Mouse (Mus musculus) right cerebral cortex, postnatal 25 days (tissue): ENCODE measurements at regions not wholly inside any gene's neighbourhood (a gene's known extent, or its start where the extent isn't known, plus 50 kb on each side); places are given as distances from the start of the nearest gene placed in this dataset.
"Not testable (repeated sequence)": the region's sequence is repeated elsewhere in the genome, so short reads cannot be mapped to it uniquely, and the experiment has no call there.

Source experiments
- DNase-seq: peaks from one replicate; pipeline ENCODE4 v3.0.0; 2022

DNA sequence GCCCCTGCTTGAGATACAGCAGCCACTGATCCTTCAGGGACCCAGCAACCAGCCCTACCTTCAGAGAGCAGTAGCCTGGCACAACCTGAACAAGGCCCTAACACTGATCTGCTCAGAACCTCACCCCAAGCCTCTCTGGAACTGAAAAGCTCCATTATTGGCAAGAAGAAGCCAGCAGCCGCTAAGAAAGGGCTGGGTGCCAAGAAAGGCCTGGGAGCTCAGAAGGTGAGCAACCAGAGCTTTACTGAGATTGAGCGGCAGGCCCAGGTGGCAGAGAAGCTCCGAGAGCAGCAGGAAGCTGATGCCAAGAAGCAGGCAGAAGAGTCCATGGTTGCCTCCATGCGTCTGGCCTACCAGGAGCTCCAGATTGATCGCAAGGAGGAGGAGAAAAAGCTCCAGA is 74.4 kb upstream of the Oxtr start:
- DNase-seq: not testable (repeated sequence)

DNA sequence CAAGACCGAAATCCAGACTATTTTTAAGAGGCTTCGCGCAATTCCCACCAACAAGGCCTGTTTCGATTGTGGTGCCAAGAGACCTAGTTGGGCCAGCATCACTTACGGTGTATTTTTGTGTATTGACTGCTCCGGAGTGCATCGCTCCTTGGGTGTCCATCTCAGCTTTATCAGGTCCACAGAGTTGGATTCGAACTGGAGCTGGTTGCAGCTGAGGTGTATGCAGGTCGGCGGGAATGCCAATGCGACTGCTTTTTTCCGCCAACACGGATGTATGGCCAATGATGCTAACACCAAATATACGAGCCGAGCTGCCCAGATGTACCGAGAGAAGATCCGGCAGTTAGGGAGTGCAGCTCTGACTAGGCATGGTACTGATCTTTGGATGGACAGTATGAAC is 73.9 kb upstream of the Oxtr start:
- DNase-seq: not testable (repeated sequence)

DNA sequence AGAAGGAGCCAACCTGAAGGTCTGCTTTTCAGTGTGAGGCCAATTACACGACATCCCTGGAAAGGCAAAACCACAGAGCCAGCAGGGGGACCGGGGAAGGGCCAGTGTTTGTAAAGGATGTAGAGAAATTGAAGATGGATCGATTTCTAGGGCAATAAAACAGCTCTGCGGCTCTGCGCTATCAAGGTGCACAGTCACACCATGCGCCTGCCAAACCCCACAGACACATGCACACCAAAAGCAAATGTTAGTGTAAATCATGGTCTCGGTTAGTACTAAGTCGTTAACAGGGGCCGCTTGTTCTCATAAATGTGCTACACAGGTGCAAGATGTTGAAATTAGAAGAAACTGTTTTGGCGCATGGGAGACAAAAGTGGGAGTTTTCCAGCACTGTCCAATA is 72.3 kb upstream of the Oxtr start:
- no peak for DNase-seq

DNA sequence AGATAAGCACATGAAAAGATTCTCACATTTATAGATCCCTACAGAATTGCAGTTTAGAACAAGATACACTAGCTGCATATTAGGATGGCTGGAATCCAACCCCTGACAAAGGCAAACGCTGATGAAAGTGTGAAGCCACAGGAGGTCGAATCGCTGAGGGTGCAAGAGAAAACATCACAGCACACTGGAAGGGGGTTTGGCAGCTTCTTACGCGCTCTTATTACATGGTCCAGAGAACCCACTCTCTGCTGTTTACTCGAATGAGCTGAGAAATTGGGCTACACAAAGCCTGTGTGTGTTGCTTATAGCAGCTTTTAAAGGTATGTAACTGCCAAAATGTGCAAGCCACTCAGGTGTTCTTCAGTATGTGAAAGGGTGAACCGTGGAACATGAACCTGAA is 71.8 kb upstream of the Oxtr start:
- no peak for DNase-seq

DNA sequence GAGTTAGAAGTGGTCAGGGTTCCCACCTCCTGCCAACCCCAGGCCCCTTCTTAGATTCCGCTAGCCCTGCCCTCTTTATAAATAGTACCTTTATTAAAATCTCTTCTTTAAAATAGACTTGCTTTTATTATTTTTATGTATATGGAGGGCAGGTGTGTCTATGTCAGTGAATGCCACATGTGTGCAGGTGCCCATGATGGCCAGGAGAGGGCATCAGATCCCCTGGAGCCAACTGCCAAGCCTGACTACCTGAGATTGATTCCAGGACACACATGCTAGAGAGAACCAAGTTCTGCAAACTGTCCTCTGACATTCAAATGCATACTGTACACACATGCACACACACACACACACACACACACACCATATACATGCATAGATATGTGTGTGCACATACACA is 69.8 kb upstream of the Oxtr start:
- DNase-seq: no peak

DNA sequence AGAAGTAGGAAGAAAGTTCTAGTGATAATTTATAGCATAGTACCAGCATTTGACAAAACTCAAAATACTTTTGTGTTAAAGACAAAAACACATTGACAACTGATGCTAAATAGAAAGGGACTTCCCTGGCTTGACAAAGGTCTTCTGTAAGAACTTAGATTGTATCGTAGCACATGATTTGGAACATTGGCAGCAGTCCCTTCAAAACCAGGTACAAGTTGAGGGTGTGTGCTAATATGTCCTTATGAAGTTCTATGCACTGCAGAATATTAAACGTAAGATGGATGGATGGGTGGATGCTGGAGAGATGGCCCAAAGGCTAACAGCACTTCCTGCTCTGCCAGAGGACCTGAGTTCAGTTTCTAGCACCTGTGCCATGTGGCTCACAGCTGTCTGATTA is 67.8 kb upstream of the Oxtr start:
- no peak for DNase-seq

DNA sequence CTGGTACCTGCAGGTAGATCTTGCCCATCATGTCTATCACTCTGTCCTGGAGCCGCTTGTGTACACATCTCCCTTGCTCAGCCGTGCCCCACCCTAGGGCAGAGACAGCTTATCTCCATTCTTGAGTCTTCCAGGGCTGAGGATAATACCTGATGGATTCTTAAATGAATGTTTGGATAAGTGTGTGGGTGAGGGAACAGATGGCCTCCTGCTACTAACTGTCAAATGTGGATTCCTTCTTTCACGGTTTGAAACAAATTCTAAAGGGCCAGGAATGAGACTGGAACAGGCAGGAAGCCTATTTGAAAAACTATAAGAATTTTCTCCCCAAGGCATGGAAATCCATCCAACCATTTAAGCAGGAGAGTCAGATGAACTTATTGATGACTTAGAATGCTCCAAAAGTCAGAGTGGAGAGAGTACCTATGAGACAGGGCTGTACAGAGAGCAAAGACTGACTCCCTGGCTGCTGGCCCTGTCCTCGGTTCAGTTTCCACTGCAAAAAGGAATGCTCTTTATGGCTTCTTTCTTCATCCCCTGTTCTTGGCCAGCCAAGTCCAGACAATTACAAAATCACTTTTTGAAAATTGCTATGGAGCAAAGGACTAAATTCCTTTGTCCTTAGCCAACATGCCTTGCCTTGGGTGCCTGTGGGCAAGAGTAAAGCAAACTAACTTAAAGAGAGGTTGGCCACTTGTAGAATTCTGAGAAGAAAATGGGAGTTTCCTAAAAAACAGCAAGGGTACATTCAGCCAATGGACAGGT is 66.8 kb upstream of the Oxtr start:
- DNase-seq: no peak

DNA sequence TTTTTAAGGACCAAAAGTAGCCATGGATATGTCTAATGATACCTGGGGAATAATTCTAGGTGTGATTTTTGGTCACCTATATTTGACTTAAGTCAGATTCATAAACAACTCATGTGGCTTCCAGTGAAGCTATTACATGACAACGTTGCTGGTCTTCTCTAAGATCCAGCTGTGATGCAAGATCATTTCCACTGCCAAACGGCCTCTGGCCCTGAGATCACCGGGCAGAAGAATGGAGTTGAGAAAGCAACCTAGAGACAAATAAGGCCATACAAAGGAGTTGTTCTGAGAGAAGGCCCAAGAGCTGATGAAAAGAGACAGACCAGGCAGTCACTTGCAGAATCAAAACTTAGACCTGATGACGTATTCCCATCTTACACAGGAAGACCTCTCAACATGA is 64.3 kb upstream of the Oxtr start:
- DNase-seq: no peak

DNA sequence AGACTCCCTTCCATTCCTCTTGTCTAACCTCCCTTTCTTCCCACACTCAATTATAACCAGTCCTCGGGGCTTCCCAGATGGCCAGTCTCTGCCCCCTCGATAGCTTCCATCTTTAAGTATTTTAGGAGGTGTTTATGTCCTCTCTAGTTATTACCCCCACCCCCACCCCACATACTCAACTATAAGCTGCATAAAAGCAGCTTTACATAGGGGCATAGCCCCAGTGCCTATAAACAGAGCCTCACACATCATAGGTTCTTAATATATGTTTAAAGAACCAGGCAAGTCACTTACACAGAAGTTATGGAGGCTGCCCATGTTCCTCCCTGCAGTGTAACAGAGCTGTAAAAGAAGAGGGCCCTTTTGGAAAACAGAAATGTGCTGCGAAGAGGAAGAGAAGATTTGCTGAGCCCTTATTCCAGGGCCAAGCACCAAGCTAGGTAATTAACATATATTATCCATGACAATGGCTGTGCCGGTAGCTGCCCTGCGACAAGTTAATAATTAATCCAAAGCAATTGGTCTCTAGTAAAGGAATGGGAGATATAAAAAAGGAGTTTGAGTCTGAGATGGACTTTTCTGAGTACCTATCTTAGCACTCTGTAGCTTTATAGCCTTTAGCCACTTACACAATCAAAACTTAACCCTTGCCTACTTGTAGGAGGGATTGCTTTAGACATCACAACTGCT is 63.6 kb upstream of the Oxtr start:
- DNase-seq: no peak

DNA sequence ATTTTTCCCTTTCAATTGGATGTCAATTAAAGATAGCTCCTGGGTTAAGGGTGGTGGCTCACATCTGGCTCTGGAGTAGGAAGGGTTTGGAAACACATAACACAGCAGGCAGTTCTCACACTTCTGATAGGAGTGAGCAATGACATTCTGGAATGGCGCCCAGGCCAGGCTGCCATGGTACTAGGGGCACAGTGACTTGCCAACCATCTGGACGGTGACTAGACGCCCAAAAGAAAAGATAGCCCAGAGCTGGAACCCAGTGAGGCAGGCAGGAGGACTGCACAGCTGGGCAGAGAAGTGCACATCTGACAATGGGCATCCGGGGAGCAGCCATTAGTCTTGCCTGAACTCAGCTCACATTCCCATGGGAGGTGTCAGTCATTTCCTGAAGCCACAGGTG is 62.8 kb upstream of the Oxtr start:
- no peak for DNase-seq

DNA sequence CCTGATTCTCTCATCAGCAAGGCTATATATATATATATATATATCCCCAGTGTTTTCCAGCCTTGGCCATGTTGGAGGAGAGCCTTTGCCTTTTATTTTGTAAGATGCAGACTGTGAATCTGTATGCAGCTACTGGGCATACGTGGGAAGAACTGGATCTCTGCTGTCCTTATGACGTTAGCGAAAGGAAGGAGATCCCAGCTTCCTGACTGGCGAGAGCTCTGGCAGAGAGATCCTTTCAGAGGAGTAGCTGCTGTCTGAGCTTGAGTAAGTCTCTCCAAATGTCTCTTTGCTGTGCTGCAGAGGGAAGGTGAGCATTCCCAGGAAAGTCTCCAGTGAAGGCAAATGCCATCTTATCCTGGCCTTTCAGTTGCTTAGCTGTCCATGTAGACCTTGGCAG is 61.6 kb upstream of the Oxtr start:
- no peak for DNase-seq

DNA sequence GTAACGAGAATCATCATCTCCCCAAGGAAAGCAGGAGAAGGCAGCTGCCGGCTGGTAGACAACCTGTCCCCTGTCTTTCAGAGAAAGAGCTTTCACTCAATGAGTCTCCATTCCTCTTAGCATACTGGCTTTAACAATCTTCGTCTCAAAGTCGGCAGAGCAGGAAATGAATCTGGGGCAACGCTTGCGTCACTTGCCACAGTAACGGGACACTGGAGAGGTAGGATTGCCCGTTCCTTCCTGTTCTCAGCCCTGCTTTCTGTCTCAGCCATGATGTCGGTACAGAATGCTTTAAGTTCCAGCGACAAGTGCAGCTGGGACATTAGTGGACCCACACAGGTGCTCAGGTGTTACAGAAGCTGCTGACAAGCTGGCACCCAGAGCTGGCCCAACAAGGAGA is 57.5 kb upstream of the Oxtr start:
- peak; percentile 1 for DNase-seq

DNA sequence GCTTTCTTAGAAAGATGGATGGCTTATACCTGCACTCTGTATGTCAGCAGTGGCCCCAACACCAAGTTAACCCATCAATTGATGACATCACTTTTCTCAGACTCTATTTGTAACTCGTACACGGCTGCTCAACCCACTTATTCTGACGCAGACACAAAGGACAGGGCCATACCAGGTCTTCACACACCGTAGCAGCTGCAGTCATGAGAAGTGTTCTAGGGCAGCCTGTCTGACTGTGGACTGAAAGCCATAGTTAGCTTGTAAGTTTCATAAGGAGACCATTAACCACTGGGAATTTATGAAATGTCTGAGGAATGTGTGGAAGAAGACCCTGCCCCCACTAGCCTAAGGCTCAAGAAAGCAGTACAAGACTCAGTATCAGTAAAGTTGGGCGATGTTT is 56.3 kb upstream of the Oxtr start:
- DNase-seq: no peak

DNA sequence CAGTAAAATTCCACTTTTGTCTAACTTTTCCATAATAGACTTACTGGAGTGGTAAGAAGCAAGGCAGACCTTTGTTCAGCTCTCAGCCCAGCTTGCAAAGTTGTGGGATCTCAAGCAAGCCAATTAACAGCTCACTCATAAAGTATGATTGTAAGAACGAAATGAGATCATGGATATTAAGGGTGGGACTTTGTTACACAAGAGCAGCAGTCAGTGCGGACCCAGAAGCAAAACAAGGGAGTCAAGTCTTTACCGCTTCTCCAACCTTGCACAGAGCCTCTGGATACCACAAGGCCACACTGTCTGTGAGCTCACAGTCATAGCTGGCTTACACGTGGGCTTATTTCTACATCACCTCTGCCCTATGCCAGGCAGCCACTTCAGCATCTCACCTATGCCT is 54.6 kb upstream of the Oxtr start:
- no peak for DNase-seq

DNA sequence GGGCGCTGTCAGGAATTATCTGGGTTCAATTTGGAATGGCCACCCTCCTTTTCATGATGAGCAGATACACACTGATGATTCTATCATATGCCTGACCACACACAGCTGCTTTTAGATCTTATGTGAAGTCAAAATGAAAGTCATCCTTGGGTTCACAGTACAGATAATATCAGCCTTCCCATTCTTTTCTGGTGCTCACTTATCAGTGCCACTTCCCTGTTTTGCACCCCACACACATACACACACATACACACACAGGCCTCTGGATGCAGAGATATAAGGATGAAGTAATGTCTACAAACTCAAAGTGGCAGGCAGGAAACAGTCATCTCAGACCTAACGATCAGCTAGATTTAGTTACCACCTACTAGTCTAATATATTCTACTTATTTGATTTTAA is 52.9 kb upstream of the Oxtr start:
- no peak for DNase-seq
